Mouse (Mus musculus): ENCODE measurements around the gene Cfap298.

- TF ChIP-seq CTCF (IDR thresholded peaks at IDR 0.05; ENCODE audit: low read depth, low read length), result no peak
- no peak for TF ChIP-seq POLR2AphosphoS5 (IDR thresholded peaks at IDR 0.05; ENCODE audit: insufficient replicate concordance, low read depth, low read length)
Observed at GRCm38 (mm10) chr16:90946977-90947376, 12.1 kb upstream of the Cfap298 start.

Data from G1E (cell line).